Mouse (Mus musculus) embryonic stem cell, embryonic (primary cell): ENCODE data around the gene Tmem95.

Experiments
- CTCF ChIA-PET, 4 experiments: fragments of 300-600 bp in 2 of 4; fragments of 350-600 bp in 2 of 4; sonication (Branson Sonifier 250); formaldehyde crosslinking; loops; one replicate each; lab custom pipeline; 2022; ENCODE audit warnings: inconsistent platforms in 2 of 4; lab: Charles Lee
- POLR2A ChIA-PET, 4 experiments: fragments of 300-600 bp in 2 of 4; fragments of 350-600 bp in 2 of 4; sonication (Branson Sonifier 250); formaldehyde crosslinking; loops; one replicate each; lab custom pipeline; 2022; ENCODE audit warnings: antibody characterized with exemption in 4 of 4, inconsistent platforms in 1 of 4; lab: Charles Lee

Tmem95 gene

GRCm38 (mm10) chr11:69835966-69836335 is 41.9 kb downstream of the Tmem95 start:
- CTCF ChIA-PET, result no interaction called here
- POLR2A ChIA-PET, result interaction anchor here in 2 of 4 experiments (1.3 to 4.2 kb wide), 7 partner anchors 35 to 98 kb away, joined by 3 to 83 read pairs (median 25); partner anchors contain the start of genes Fgf11 (in 2 of the 2), Polr2a (in 1 of the 2) and Tmem95 (in 1 of the 2)

- POLR2A ChIA-PET, result interaction anchor here in 2 of 4 experiments (1.2 to 3.5 kb wide), 5 partner anchors 10 to 72 kb away, joined by 3 to 83 read pairs (median 7); partner anchors contain the start of genes Fgf11 (in 1 of the 2) and Tmem95 (in 1 of the 2)
- CTCF ChIA-PET, result no interaction called here
Observed at GRCm38 (mm10) chr11:69835326-69835965, 42.4 kb downstream of the Tmem95 start.

- CTCF ChIA-PET, result interaction anchor here in 1 of 4 experiments (1.1 kb wide), 1 partner anchor 28 kb away, joined by 3 read pairs; the partner anchor contains the start of gene Tmem102
Observed at GRCm38 (mm10) chr11:69834001-69834549, 43.7 kb downstream of the Tmem95 start.

GRCm38 (mm10) chr11:69833554-69833953 is 44.3 kb downstream of the Tmem95 start:
- ChIA-PET POLR2A (interaction anchor here (0.7 to 2.8 kb wide), 35 partner anchors 8 to 168 kb away, joined by 3 to 14 read pairs (median 4); partner anchors contain the start of genes Tmem102 (in 2 of the 4), 2810408A11Rik (in 1 of the 4), Cd68 (in 1 of the 4) and Eif5a (in 1 of the 4)), CTCF (interaction anchor here in 1 of 4 experiments (1.1 kb wide), 1 partner anchor 28 kb away, joined by 3 read pairs; the partner anchor contains the start of gene Tmem102)

More at GRCm38 (mm10) chr11:69834001-69834549, 43.7 kb downstream of the Tmem95 start:
- POLR2A ChIA-PET, result interaction anchor here in 3 of 4 experiments (0.7 to 2.8 kb wide), 32 partner anchors 8 to 168 kb away, joined by 3 to 14 read pairs (median 4); partner anchors contain the start of genes Tmem102 (in 2 of the 3), 2810408A11Rik (in 1 of the 3), Cd68 (in 1 of the 3) and Fgf11 (in 1 of the 3)

- ChIA-PET POLR2A (interaction anchor here in 3 of 4 experiments (0.7 to 2.0 kb wide), 20 partner anchors 9 to 92 kb away, joined by 3 to 14 read pairs (median 4); partner anchors contain the start of genes Tmem256 (in 3 of the 3), Nlgn2 (in 2 of the 3) and Tmem102 (in 2 of the 3)), CTCF (interaction anchor here in 2 of 4 experiments (0.6 to 1.2 kb wide), 4 partner anchors 9 to 238 kb away, joined by 3 to 6 read pairs (median 4); partner anchors contain the start of genes Nlgn2 (in 1 of the 2) and Tmem256 (in 1 of the 2))
Observed at GRCm38 (mm10) chr11:69828832-69829231, 49.0 kb downstream of the Tmem95 start.
